Mouse (Mus musculus) cerebellum, adult 8-10 months (tissue): Measurements from ENCODE around the gene Olfr215.
"Not testable (repeated sequence)": the region's sequence is repeated elsewhere in the genome, so short reads cannot be mapped to it uniquely, and the experiment has no call there.

Experiments
- DNase-seq: peaks from one replicate; pipeline ENCODE4 v3.0.0; 2022

Olfr215 gene

GRCm38 (mm10) chr6:116584095-116584494 is at the start of gene Olfr215:
Gene Olfr215 (minus strand): TSS chr6:116584195.
- no peak for DNase-seq

- DNase-seq: peak; percentile 56
Measured at GRCm38 (mm10) chr6:116632129-116632528, 48.1 kb upstream of the Olfr215 start.

- no peak for DNase-seq
Measured at GRCm38 (mm10) chr6:116629766-116630165, 45.8 kb upstream of the Olfr215 start.

- DNase-seq: peak; percentile 63
Measured at GRCm38 (mm10) chr6:116628539-116629171, 44.7 kb upstream of the Olfr215 start, which contains the start of gene Zfp422. Gene Zfp422 (minus strand): TSS chr6:116628999.

- DNase-seq: no peak
Measured at GRCm38 (mm10) chr6:116628095-116628494, 44.1 kb upstream of the Olfr215 start.

- DNase-seq: not testable (repeated sequence)
Measured at GRCm38 (mm10) chr6:116626417-116626816, 42.4 kb upstream of the Olfr215 start.

- no peak for DNase-seq
Measured at GRCm38 (mm10) chr6:116621318-116622023, 37.5 kb upstream of the Olfr215 start.

- no peak for DNase-seq
Measured at GRCm38 (mm10) chr6:116618073-116618472, 34.1 kb upstream of the Olfr215 start.

GRCm38 (mm10) chr6:116615719-116616118 is 31.7 kb upstream of the Olfr215 start:
- no peak for DNase-seq

GRCm38 (mm10) chr6:116607230-116607629 is 23.2 kb upstream of the Olfr215 start:
- DNase-seq: no peak

GRCm38 (mm10) chr6:116600969-116601368 is 17.0 kb upstream of the Olfr215 start:
- DNase-seq: not testable (repeated sequence)

- DNase-seq: peak; percentile 29
Measured at GRCm38 (mm10) chr6:116569834-116570233, 14.2 kb downstream of the Olfr215 start.

- no peak for DNase-seq
Measured at GRCm38 (mm10) chr6:116554952-116555351, 29.0 kb downstream of the Olfr215 start.

GRCm38 (mm10) chr6:116553935-116554334 is 30.1 kb downstream of the Olfr215 start, which contains the start of gene Olfr214:
Gene Olfr214 (plus strand): TSS chr6:116554235.
- no peak for DNase-seq

GRCm38 (mm10) chr6:116550841-116551240 is 33.2 kb downstream of the Olfr215 start, which contains the start of gene Gm5580:
Gene Gm5580 (plus strand): TSS chr6:116551141.
- not testable (repeated sequence) for DNase-seq

- no peak for DNase-seq
Measured at GRCm38 (mm10) chr6:116542500-116542899, 41.5 kb downstream of the Olfr215 start.

GRCm38 (mm10) chr6:116538156-116538555 is 45.8 kb downstream of the Olfr215 start, which contains the start of gene Olfr213:
Gene Olfr213 (plus strand): TSS chr6:116538456.
- DNase-seq: no peak
